Mouse (Mus musculus): ENCODE data around the gene Rnf169.
"Not testable (repeated sequence)": the region's sequence is repeated elsewhere in the genome, so short reads cannot be mapped to it uniquely, and the experiment has no call there.

Gene Rnf169

GRCm38 (mm10) chr7:99979081-99979480, 1.2 kb downstream of the Rnf169 start:
- no peak for DNase-seq

- no peak for DNase-seq
Measured at GRCm38 (mm10) chr7:99978041-99978440, 2.2 kb downstream of the Rnf169 start.

GRCm38 (mm10) chr7:99975819-99976575, 4.3 kb downstream of the Rnf169 start:
- no peak for DNase-seq

GRCm38 (mm10) chr7:99974208-99974970, 5.9 kb downstream of the Rnf169 start:
- no peak for DNase-seq

GRCm38 (mm10) chr7:99972912-99973311, 7.3 kb downstream of the Rnf169 start:
- not testable (repeated sequence) for DNase-seq

GRCm38 (mm10) chr7:99971926-99972325, 8.3 kb downstream of the Rnf169 start:
- no peak for DNase-seq

GRCm38 (mm10) chr7:99969151-99969550, 11.1 kb downstream of the Rnf169 start:
- no peak for DNase-seq

GRCm38 (mm10) chr7:99966011-99966721, 14.1 kb downstream of the Rnf169 start:
- peak in 1 of 2 experiments; percentile 23 for DNase-seq

GRCm38 (mm10) chr7:99965020-99965841, 15.0 kb downstream of the Rnf169 start:
- DNase-seq = no peak

GRCm38 (mm10) chr7:99963237-99963860, 16.9 kb downstream of the Rnf169 start:
- no peak for DNase-seq

- DNase-seq = peak in 1 of 2 experiments; percentile 27
Measured at GRCm38 (mm10) chr7:99962536-99963236, 17.6 kb downstream of the Rnf169 start.

GRCm38 (mm10) chr7:99961518-99961917, 18.7 kb downstream of the Rnf169 start:
- DNase-seq = no peak

GRCm38 (mm10) chr7:99960571-99960970, 19.7 kb downstream of the Rnf169 start:
- not testable (repeated sequence) for DNase-seq

- no peak for DNase-seq
Measured at GRCm38 (mm10) chr7:99957226-99957965, 22.9 kb downstream of the Rnf169 start.

- no peak for DNase-seq
Measured at GRCm38 (mm10) chr7:99956095-99956494, 24.2 kb downstream of the Rnf169 start.

- no peak for DNase-seq
Measured at GRCm38 (mm10) chr7:99954212-99954611, 26.0 kb downstream of the Rnf169 start.

GRCm38 (mm10) chr7:99953442-99954098, 26.7 kb downstream of the Rnf169 start:
- DNase-seq = no peak

GRCm38 (mm10) chr7:99947329-99947728, 32.9 kb downstream of the Rnf169 start:
- no peak for DNase-seq

- DNase-seq = no peak
Measured at GRCm38 (mm10) chr7:99946356-99946755, 33.9 kb downstream of the Rnf169 start.

- DNase-seq = no peak
Measured at GRCm38 (mm10) chr7:99945939-99946338, 34.3 kb downstream of the Rnf169 start.
